Mouse (Mus musculus) spleen, postnatal 36 days (tissue): ENCODE data around the gene Cdkn2b.

Source experiments
- DNase-seq, 2 experiments: peaks; one replicate each; pipeline ENCODE4 v3.0.0; 2022; ENCODE audit warnings: low spot score in 2 of 2, mixed read lengths in 1 of 2

Cdkn2b gene

DNA sequence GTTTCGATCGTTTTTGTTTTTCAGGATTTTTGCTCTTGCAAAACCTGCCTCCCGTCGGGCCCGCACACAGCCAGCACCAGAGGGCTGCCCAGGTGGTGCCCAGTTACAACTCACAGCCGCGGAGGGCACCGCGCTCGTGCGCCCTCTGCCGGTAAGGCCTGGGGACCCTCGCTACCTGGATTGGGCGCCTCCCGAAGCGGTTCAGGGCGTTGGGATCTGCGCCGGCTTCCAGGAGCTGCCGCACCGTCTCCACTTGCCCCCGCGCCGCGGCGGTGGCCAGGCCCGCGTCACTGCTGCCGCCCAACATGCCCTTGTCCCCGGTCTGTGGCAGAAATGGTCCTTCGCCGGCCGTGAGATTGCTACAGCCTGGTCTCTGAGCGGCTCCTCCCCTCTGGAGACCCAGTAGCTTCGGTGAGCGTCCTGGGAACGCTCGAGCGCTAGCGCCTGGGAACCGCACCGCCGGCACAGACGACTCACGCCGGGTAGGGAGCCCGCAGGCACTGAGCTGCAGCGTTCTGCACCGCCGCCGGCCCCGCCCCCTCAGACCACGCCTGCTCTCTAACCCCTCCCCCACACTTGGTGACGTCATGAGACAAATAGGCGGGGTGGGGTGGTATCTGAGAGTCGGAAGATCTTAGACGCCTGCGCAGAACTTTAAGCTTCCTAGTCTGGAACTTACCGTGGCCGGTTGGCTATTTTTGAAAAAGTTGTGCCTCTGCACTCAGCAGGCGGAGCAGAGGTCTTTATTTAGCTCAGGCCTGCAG, at the start of gene Cdkn2b:
Cdkn2b (minus strand) TSS at position 549 of the 764 bp plus-strand sequence.
- peak; percentile 73 to 78 for DNase-seq

DNA sequence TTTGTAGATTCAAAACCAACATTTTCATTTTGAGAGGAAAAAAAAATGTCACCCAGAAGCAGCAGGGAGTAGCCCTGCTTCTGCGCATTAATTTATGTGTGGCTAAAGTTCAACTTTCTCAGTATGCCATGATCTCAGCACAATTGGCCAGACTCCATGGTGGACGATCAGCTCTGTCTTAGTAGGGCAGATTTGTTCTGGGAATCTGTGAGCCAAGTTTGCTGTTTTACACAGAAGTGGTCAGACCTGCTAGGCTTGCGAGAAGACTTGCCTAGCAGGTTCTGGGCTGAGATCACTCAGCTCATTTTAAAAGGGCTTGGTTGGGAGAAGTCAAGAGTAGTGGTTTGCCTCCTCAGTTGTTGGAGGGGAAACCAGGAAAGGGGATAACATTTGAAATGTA, 49.5 kb upstream of the Cdkn2b start:
- no peak for DNase-seq

GRCm38 (mm10) chr4:89359506-89359905, 48.7 kb upstream of the Cdkn2b start:
- no peak for DNase-seq

DNA sequence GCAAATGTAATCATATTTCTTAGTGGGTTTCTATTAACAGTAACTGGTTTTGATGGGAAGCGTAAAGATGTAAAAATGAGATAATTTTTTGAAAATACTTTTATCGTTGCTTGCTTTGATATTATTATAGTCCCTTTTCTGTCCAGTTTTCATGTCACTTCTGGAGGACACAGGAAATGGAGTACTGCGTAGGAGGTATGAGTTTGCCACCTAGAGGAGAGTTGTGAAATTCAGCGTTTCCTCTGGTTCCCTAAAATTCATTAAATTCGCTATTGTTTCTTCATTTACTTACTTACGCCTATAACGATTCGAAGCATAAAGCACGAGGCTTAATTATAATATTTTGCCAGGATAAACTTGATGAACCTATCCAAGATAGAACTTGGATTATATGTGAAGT, 43.1 kb upstream of the Cdkn2b start:
- no peak for DNase-seq

GRCm38 (mm10) chr4:89353071-89353582, 42.3 kb upstream of the Cdkn2b start:
- no peak for DNase-seq

- DNase-seq: no peak
Measured at GRCm38 (mm10) chr4:89351474-89351873, 40.6 kb upstream of the Cdkn2b start.

- peak in 1 of 2 experiments; percentile 11 for DNase-seq
Measured at GRCm38 (mm10) chr4:89350938-89351451, 40.2 kb upstream of the Cdkn2b start.

DNA sequence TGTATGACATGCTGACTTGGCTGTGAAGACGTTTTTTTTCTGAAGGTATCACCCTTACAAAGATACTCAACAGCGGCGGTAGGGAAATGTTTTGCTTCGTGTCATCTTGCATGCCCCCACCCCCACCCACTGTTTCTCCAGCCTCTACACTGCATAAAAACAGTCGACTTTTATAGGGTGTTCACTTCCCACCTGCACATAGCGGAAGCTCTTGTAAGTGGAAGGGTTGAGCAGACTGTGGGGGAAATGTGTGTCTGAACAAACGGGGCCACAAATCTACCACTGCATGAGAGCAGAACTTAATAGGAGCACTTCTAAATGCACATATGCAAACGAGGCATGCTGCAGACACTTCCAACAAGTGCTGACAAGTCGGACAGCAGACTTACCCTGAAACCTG, 39.6 kb upstream of the Cdkn2b start:
- DNase-seq: no peak

DNA sequence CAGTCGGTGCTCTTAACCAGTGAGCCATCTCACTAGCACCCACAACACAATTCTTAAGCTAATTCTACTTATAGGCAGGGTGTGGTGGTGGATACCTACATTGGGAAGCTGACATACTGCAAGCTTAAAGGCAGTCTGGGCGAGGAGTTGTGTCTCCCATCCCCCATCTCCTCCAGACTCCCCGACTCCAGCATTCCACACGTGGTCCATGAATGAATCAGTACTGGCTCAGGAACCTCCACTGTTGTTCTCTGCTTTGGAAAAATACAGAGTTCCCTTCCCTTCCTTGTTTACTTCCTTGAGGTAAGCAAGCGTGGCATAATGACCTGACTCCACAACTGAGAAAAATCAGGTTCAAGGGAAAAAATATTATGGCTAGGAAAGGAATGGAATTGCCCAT, 38.0 kb upstream of the Cdkn2b start:
- DNase-seq: no peak

DNA sequence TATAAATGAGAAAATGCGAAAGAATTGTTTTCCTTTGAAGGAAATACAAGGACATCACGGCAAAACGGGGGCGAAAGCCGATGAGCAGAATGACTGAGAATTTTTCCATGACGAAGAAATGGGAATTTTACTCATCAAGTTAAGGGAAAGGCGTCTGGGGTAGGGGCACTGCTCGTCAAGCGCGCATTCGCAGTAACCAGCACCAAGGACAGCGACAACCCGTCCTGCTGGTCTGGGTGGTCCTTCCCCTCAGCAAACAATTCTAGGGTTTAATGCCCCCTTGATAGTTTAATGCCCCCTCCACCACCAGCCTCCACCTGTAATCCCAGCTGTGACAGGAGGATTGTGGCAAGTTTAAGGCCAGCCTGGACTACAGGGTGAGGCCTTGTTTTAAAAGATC, 2.6 kb upstream of the Cdkn2b start:
- no peak for DNase-seq

GRCm38 (mm10) chr4:89309996-89310395, 843 bp downstream of the Cdkn2b start:
- no peak for DNase-seq

DNA sequence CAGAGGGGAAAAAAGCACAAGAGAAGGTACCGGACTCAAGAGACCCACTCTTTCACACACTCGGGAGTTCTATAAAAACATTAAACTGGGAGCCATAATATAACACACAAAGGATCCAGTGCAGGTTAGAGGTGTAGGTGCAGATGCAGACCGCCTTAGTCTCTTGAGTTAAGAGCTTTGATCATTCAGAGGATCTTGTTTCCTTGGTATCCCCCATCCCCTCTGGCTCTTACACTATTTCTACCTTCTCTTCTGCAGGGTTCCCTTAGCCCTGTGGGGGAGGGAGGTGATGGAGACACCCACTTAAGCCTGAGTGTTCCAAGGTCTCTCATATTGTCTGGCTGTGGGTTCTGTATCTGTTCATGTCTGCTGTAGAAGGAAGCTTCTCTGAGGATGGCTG, 2.8 kb downstream of the Cdkn2b start:
- no peak for DNase-seq

DNA sequence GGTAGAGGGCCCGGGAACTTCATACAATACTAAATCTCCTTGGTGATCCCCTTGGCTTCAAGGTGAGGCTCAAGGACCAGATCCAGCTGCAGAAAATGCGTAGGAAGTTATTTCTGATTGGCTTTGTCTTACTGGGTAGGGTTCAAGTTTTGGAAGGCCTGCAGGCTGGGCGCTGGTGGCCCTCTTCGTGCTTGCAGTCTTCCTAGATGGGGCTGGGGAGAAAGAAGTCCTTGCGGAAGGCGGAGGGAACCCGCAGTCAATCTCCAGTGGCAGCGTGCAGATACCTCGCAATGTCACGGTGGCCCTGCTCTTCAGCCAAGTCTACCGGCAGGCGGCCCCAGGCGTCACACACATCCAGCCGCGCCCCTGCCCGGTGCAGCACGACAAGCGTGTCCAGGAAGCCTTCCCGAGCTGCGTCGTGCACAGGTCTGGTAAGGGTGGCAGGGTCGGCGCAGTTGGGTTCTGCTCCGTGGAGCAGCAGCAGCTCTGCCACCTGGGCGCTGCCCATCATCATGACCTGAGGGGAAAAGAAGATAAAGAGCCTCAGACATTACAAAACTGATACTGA, 4.0 kb downstream of the Cdkn2b start:
- no peak for DNase-seq

GRCm38 (mm10) chr4:89305691-89306090, 5.1 kb downstream of the Cdkn2b start:
- no peak for DNase-seq

DNA sequence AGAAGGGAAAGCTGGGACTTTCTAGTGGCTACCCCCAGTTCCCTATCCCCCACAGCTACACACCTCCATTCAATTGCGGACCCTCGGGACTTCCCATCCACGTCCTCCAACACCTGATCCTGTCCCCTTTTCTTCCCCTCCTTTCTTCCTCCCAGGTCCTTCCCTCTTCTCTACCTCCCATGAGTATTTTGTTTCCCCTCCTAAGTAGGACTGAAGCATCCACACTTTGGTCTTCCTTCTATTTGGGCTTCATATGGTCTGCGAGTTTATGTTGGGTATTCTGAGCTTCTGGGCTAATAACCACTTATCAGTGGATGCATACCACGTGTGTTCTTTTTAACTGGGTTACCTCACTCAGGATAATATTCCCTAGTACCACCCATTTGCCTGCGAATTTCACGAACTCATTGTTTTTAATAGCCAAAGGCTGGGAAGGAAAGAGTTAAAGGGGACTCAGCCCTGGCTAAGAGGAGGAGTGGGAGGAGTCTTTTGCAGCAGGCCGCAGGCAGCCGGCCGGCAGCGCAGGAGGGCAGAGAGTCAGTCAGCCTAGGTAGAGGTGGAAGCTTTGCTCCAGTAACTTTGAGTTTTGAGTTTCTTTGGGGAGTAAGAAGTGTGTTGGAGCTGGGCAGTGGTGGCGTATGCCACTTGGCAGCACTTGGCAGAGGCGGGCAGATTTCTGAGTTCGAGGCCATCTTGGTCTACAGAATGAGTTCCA, 7.4 kb downstream of the Cdkn2b start:
- DNase-seq: no peak

DNA sequence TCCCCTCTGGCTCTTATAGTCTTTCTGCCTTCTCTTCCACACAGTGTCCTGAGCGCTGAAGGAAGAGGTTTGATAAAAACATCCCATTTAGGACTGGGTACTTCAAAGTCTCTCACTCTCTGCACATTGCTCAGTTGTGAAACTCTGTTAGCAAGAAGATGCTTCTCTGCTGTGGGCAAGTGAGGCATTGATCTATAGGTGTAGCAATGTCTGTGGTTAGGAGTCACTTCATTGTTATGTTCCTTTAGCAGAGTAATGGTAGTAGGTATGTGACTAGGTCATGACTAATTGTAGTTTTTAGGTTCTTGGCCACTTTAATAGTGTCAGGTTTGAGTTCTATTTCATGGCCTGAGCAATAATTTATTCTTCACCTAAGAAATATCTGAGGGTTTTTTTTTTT, 8.7 kb downstream of the Cdkn2b start:
- no peak for DNase-seq

GRCm38 (mm10) chr4:89299721-89300120, 11.1 kb downstream of the Cdkn2b start:
- no peak for DNase-seq

GRCm38 (mm10) chr4:89295441-89296220, 15.2 kb downstream of the Cdkn2b start:
- DNase-seq: no peak

- peak in 1 of 2 experiments; percentile 14 for DNase-seq
Measured at GRCm38 (mm10) chr4:89294486-89295440, 16.1 kb downstream of the Cdkn2b start, which contains the start of gene Cdkn2a. TSS of gene Cdkn2a (minus strand) at chr4:89294653.

- DNase-seq: no peak
Measured at GRCm38 (mm10) chr4:89294091-89294485, 16.8 kb downstream of the Cdkn2b start.
